Mouse (Mus musculus): Measurements from ENCODE around the gene Akap8.

DNA sequence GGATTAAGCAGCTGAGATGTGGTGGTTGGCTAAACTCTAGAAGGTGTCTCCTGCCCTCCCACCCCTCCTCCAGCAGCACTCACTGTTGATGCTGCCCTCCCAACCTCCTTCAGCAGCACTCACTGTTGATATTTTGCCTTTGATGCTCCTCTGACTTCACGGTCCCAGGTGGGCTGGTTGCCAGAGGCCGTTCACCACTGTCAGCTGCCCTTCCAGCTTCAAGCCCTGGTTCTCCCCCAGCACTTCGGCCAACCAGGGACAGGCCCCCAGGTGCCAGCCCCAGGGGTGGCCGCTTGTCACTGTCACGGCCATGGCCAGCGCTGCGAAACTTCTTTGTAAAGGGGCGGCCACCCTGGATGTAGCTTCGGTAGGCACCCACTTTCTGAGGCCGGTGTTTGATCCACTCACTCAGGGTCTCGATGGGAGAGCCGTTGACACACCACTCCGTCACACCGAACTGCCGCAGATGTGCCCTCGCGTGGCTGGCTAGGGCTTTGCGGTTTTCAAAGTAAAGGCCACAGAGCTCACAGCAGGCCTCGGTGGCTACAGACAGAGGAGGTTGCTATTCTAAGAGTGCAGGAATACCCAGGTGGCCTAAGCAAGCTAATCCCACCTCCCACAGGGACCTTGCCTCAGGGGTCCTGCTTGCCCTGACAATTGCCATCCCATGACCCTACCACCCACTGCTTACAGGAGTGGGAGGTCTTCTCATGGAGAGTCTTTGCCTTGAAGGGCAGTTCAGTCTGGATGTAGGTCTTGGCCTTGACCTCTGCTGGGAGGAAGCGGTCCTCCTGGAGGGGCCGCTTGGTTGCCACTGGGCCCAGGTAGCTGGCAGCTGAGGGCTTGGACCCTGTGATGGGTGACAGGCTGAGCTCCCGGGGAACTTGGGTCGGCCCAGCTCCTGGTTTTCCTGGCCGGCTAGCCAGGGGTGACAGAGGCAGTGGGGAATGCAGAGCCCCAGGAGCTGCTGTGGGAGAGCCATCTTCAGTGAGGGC, 36.0 kb upstream of the Akap8 start:
- TF ChIP-seq CTCF (IDR thresholded peaks at IDR 0.05; ENCODE audit: low read depth, low read length) (no peak), GATA1 (IDR thresholded peaks at IDR 0.05; ENCODE audit: borderline replicate concordance, low read length) (no peak), POLR2AphosphoS5 (IDR thresholded peaks at IDR 0.05; ENCODE audit: insufficient replicate concordance, low read depth, low read length) (no peak), GATA2 (IDR thresholded peaks at IDR 0.05; ENCODE audit: borderline replicate concordance, low read depth, low read length) (no peak)

Data from G1E (cell line).